Mouse (Mus musculus) heart, embryonic 14.5 days (tissue): ENCODE data around the gene Tspan3. TPM values are rescaled to one million over a fixed set of nuclear protein-coding genes. Genes with fewer than 3 reads are reported as not detected.

Experiments used
- ATAC-seq: fragments of 200-750 bp; cut with Nextera tagmentation; 2 replicates; pipeline ENCODE4 v1.8.0; 2017; ENCODE audit warnings: low read depth, moderate TSS enrichment; ENCODE audit not compliant: insufficient number of reproducible peaks, insufficient read depth, low FRiP score
- H3K27ac ChIP-seq, 2 experiments: fragments of 200-500 bp in 1 of 2; fragments of 300-500 bp in 1 of 2; sonication (generic) in 1 of 2; replicated peaks in 1 of 2; 2 replicates each; pipeline ENCODE4 v1.5.1; 2012 to 2014; ENCODE audit warnings: low read depth in 2 of 2, low read length in 2 of 2, control low read depth in 1 of 2, mild to moderate bottlenecking in 1 of 2, mixed read lengths in 1 of 2; ENCODE audit not compliant: control insufficient read depth in 1 of 2, insufficient read depth in 1 of 2
- H3K27me3 ChIP-seq: fragments of 300-500 bp; sonication (generic); 2 replicates; pipeline ENCODE4 v1.6.1; 2014; ENCODE audit warnings: mild to moderate bottlenecking, low read length, control low read depth; ENCODE audit not compliant: control insufficient read depth, insufficient read depth
- H3K36me3 ChIP-seq: fragments of 300-500 bp; sonication (generic); 2 replicates; pipeline ENCODE4 v1.6.1; 2014; ENCODE audit warnings: mild to moderate bottlenecking, control low read depth, low read length, mixed read lengths; ENCODE audit not compliant: control insufficient read depth, insufficient read depth
- H3K4me1 ChIP-seq, 2 experiments: fragments of 200-500 bp in 1 of 2; fragments of 300-500 bp in 1 of 2; sonication (generic) in 1 of 2; 2 replicates each; pipeline ENCODE4 v1.6.1; 2012 to 2014; ENCODE audit warnings: low read length in 2 of 2, control low read depth in 1 of 2, mixed read lengths in 1 of 2; ENCODE audit not compliant: control insufficient read depth in 2 of 2, insufficient read depth in 2 of 2
- H3K4me2 ChIP-seq: fragments of 300-500 bp; sonication (generic); 2 replicates; pipeline ENCODE4 v1.6.1; 2014; ENCODE audit warnings: mild to moderate bottlenecking, low read length
- H3K4me3 ChIP-seq, 2 experiments: fragments of 200-500 bp in 1 of 2; fragments of 300-500 bp in 1 of 2; sonication (generic) in 1 of 2; 2 replicates each; pipeline ENCODE4 v1.5.1; 2012 to 2014; ENCODE audit warnings: low read length in 2 of 2, mild to moderate bottlenecking in 2 of 2, control low read depth in 1 of 2, low read depth in 1 of 2, moderate library complexity in 1 of 2; ENCODE audit not compliant: control insufficient read depth in 1 of 2, insufficient read depth in 1 of 2
- H3K9ac ChIP-seq: fragments of 300-500 bp; sonication (generic); 2 replicates; pipeline ENCODE4 v1.6.1; 2014; ENCODE audit warnings: mild to moderate bottlenecking, low read length
- H3K9me3 ChIP-seq: fragments of 300-500 bp; sonication (generic); 2 replicates; pipeline ENCODE4 v1.6.1; 2016; ENCODE audit warnings: low read length, control low read depth; ENCODE audit not compliant: control insufficient read depth
- WGBS: fragments of 180-500 bp; shearing (Covaris S2); extraction: QIAGEN DNeasy Blood & Tissue Kit; methylation state at CpG from one replicate; pipeline ENCODE4 v1.1.7; 2014; 5-methylcytosine and 5-hydroxymethylcytosine counted together
- polyA plus RNA-seq: library from polyadenylated mRNA; unstranded; fragments of >200 nt; fragmentation: Nextera tagmentation; extraction: Ambion mirVana; gene quantifications from 2 replicates; pipeline ENCODE4 v1.2.1, GENCODE M21; 2014

Tspan3 gene
- polyA plus RNA-seq, 1 experiment from 2014 or later = 487 TPM

DNA sequence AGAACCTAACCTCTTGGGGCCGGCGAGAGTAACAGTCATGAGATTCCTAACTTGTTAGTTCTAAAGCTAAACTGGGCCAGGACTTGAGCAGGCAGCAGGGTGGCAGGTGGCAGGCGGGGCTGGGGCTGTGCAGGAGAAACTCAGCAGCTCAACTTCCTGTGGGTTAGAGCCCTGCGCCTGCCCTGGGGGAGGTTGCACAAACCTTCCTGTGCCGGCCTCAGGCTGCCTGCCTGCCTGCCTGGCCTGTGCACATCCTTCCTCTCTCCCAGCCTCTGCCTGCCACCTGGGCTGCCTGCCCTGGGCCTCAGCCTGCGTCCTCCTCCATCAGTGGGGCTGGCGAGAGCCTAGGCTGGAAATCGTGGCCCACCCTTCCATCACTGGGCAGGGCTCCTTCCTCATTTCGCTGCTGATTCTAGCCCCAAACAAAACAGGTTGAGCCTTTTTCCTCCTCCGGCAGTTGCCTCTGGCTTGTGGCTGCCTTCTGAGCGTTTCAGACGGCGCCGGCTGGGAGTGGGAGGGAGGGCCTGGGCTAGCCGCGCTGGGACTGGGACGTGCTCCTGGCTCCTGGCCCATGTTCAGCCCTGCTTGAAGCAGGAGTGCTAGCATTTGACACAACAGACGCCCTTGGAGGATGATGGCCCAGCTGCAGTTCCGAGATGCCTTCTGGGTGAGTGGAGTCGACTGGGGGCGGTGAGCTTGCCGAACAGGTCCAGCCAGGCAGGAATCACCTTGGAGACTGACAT lies 75.3 kb downstream of the Tspan3 start, which contains the start of gene Pstpip1:
Pstpip1 (plus strand) TSS at position 185 of the 743 bp plus-strand sequence.
- Histone ChIP-seq H3K27ac (peak within 1 kb of the TSS; percentile 60 to 74), H3K9me3 (no peaks in the 10 kb centered on the region), H3K4me2 (peak within 1 kb of the TSS; percentile 55), H3K4me1 (peaks cover 16 to 17% of the 10 kb centered on the region in 2 experiments), H3K27me3 (no peaks in the 10 kb centered on the region), H3K36me3 (no peaks in the 10 kb centered on the region), H3K9ac (peak within 1 kb of the TSS; percentile 61), H3K4me3 (peak within 1 kb of the TSS in 1 of 2 experiments; percentile 10; a peak in 3 of 4 replicates)
- 19% methylated on average over 22 of the region's 22 CpGs for WGBS
- ATAC-seq = peak; percentile 84

DNA sequence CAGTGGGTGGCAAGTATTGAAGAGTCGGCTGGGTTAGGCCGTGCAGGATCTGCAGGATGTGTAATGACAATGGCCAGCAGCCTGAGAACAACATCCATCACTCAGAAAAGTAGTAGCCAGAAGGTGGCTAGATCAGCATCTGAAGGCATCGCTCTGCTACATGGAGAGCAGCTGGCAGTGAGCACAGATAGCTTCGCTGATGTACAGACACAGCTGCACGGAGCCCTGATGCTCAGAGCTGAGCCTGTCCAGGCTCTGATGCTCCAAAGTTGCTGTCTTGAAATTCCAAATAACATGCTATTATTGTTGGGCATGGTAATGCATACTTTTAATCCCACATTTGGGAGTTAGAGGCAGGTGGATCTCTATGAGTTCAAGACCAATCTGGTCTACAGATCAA lies 78.8 kb downstream of the Tspan3 start:
- 86% methylated on average over 5 of the region's 5 CpGs for WGBS
- H3K27me3 ChIP-seq = no peaks in the 10 kb centered on the region
- no peak overlapping the region for H3K27ac ChIP-seq
- no peak overlapping the region for H3K9ac ChIP-seq
- no peak overlapping the region for H3K4me3 ChIP-seq
- no peaks in the 10 kb centered on the region for H3K36me3 ChIP-seq
- H3K4me1 ChIP-seq = peaks cover 16 to 17% of the 10 kb centered on the region in 2 experiments
- H3K4me2 ChIP-seq = no peak overlapping the region
- no peaks in the 10 kb centered on the region for H3K9me3 ChIP-seq
- no peak for ATAC-seq

Other genes with a start within 250 kb of the Tspan3 start
- 8.8 and 9.0 TPM in 2 replicates for gene Scaper, start 227.4 kb downstream of the Tspan3 start, polyA plus RNA-seq
- not detected in 2 replicates for gene 4930563M21Rik, start 154.9 kb downstream of the Tspan3 start, polyA plus RNA-seq
- 140 and 146 TPM in 2 replicates for gene Rcn2, start 123.6 kb downstream of the Tspan3 start, polyA plus RNA-seq
- gene Pstpip1, start 75.5 kb downstream of the Tspan3 start, polyA plus RNA-seq = 0.55 and 0.82 TPM in 2 replicates